Mouse (Mus musculus) embryonic facial prominence, embryonic 14.5 days (tissue): ENCODE results near the gene Vti1a. TPM values are rescaled to one million over a fixed set of nuclear protein-coding genes. Genes with fewer than 3 reads are reported as not detected.

Experiments
- ATAC-seq: fragments of 200-750 bp; cut with Nextera tagmentation; 2 replicates; pipeline ENCODE4 v1.8.0; 2017; ENCODE audit warnings: low read depth, moderate number of reproducible peaks, moderate TSS enrichment
- DNase-seq: peaks from one replicate; pipeline ENCODE4 v3.0.0-alpha.2; 2015; ENCODE audit warnings: low spot score
- H3K27ac ChIP-seq: fragments of 300-500 bp; sonication (generic); replicated peaks from 2 replicates; pipeline ENCODE4 v1.5.1; 2014; ENCODE audit warnings: low read depth, mild to moderate bottlenecking, low read length, moderate library complexity
- H3K27me3 ChIP-seq: fragments of 300-500 bp; sonication (generic); replicated peaks from 2 replicates; pipeline ENCODE4 v1.6.1; 2014; ENCODE audit warnings: low read length; ENCODE audit not compliant: control insufficient read depth, insufficient read depth
- H3K36me3 ChIP-seq: fragments of 300-500 bp; sonication (generic); 2 replicates; pipeline ENCODE4 v1.6.1; 2014; ENCODE audit warnings: low read length, mixed read lengths; ENCODE audit not compliant: control insufficient read depth, insufficient read depth
- H3K4me1 ChIP-seq: fragments of 300-500 bp; sonication (generic); 2 replicates; pipeline ENCODE4 v1.6.1; 2014; ENCODE audit warnings: antibody characterized with exemption, low read length; ENCODE audit not compliant: control insufficient read depth, insufficient read depth
- H3K4me2 ChIP-seq: fragments of 300-500 bp; sonication (generic); 2 replicates; pipeline ENCODE4 v1.6.1; 2014; ENCODE audit warnings: low read depth, mild to moderate bottlenecking, low read length, moderate library complexity, mixed read lengths
- H3K4me3 ChIP-seq: fragments of 300-500 bp; sonication (generic); 2 replicates; pipeline ENCODE4 v1.5.1; 2014; ENCODE audit warnings: low read depth, mild to moderate bottlenecking, low read length
- H3K9ac ChIP-seq: fragments of 300-500 bp; sonication (generic); 2 replicates; pipeline ENCODE4 v1.6.1; 2014; ENCODE audit warnings: low read depth, mild to moderate bottlenecking, low read length, moderate library complexity, mixed read lengths
- H3K9me3 ChIP-seq: fragments of 300-500 bp; sonication (generic); 2 replicates; pipeline ENCODE4 v1.6.1; 2016; ENCODE audit warnings: low read length; ENCODE audit not compliant: control insufficient read depth
- WGBS: fragments of 180-500 bp; shearing (Covaris S2); extraction: QIAGEN DNeasy Blood & Tissue Kit; methylation state at CpG from one replicate; pipeline ENCODE4 v1.1.7; 2014; 5-methylcytosine and 5-hydroxymethylcytosine counted together
- polyA plus RNA-seq: library from polyadenylated mRNA; unstranded; fragments of >200 nt; fragmentation: Nextera tagmentation; extraction: Ambion mirVana; gene quantifications from 2 replicates; pipeline ENCODE4 v1.2.1, GENCODE M21; 2014

Gene Vti1a
- polyA plus RNA-seq, 1 experiment from 2014 or later, result 17.0 TPM

- Histone ChIP-seq H3K27ac (no peak overlapping the region), H3K9me3 (no peaks in the 10 kb centered on the region), H3K27me3 (no peaks in the 10 kb centered on the region), H3K4me2 (no peak overlapping the region), H3K9ac (no peak overlapping the region), H3K4me1 (no peaks in the 10 kb centered on the region), H3K4me3 (no peak overlapping the region), H3K36me3 (no peaks in the 10 kb centered on the region)
- DNase-seq, result no peak
- no peak for ATAC-seq
- 83% methylated on average over 11 of the region's 11 CpGs for WGBS
Measured at GRCm38 (mm10) chr19:55660165-55660564, 344.1 kb downstream of the Vti1a start.

GRCm38 (mm10) chr19:55662521-55663223 is 346.6 kb downstream of the Vti1a start:
- peaks cover 2% of the 10 kb centered on the region; the same call in 1 of the 2 replicates for H3K4me1 ChIP-seq
- H3K4me3 ChIP-seq, result no peak overlapping the region
- no peak for DNase-seq
- H3K27ac ChIP-seq, result no peak overlapping the region
- H3K9me3 ChIP-seq, result no peaks in the 10 kb centered on the region
- 28% methylated on average over 5 of the region's 5 CpGs for WGBS
- no peak overlapping the region for H3K4me2 ChIP-seq
- no peak overlapping the region for H3K9ac ChIP-seq
- H3K36me3 ChIP-seq, result no peaks in the 10 kb centered on the region
- peak; percentile 47 for ATAC-seq
- no peaks in the 10 kb centered on the region for H3K27me3 ChIP-seq

GRCm38 (mm10) chr19:55667787-55668186 is 351.7 kb downstream of the Vti1a start:
- H3K4me2 ChIP-seq, result no peak overlapping the region
- H3K4me3 ChIP-seq, result no peak overlapping the region
- H3K4me1 ChIP-seq, result peaks cover 7% of the 10 kb centered on the region; the same call in 1 of the 2 replicates
- H3K27me3 ChIP-seq, result no peaks in the 10 kb centered on the region
- H3K27ac ChIP-seq, result no peak overlapping the region
- 29% methylated on average over 9 of the region's 9 CpGs for WGBS
- ATAC-seq, result no peak
- H3K9me3 ChIP-seq, result no peaks in the 10 kb centered on the region
- DNase-seq, result no peak
- no peak overlapping the region for H3K9ac ChIP-seq
- H3K36me3 ChIP-seq, result no peaks in the 10 kb centered on the region

GRCm38 (mm10) chr19:55668896-55669295 is 352.8 kb downstream of the Vti1a start:
- Histone ChIP-seq H3K36me3 (no peaks in the 10 kb centered on the region), H3K4me1 (peaks cover 7% of the 10 kb centered on the region; the same call in 1 of the 2 replicates), H3K27ac (no peak overlapping the region), H3K9ac (no peak overlapping the region), H3K4me2 (no peak overlapping the region), H3K4me3 (no peak overlapping the region), H3K27me3 (no peaks in the 10 kb centered on the region), H3K9me3 (no peaks in the 10 kb centered on the region)
- DNase-seq (no peak), ATAC-seq (no peak)
- WGBS, result 51% methylated on average over 9 of the region's 9 CpGs

Other genes starting within 250 kb of the Vti1a start
- 15.4 and 17.0 TPM in 2 replicates for gene Gpam, start 189.1 kb upstream of the Vti1a start, polyA plus RNA-seq
- gene Tectb, start 135.6 kb upstream of the Vti1a start, polyA plus RNA-seq, result 1.6 and 2.4 TPM in 2 replicates
- 0.06 TPM in 1 of 2 replicates, not detected in the other for gene Gucy2g, start 75.1 kb upstream of the Vti1a start, polyA plus RNA-seq
- gene Acsl5, start 64.4 kb upstream of the Vti1a start, polyA plus RNA-seq, result 31.0 and 36.4 TPM in 2 replicates
- 73.2 and 82.9 TPM in 2 replicates for gene Zdhhc6, start 263 bp upstream of the Vti1a start, polyA plus RNA-seq